Mouse (Mus musculus): Measurements from ENCODE around the gene Als2cl.

Gene Als2cl

DNA sequence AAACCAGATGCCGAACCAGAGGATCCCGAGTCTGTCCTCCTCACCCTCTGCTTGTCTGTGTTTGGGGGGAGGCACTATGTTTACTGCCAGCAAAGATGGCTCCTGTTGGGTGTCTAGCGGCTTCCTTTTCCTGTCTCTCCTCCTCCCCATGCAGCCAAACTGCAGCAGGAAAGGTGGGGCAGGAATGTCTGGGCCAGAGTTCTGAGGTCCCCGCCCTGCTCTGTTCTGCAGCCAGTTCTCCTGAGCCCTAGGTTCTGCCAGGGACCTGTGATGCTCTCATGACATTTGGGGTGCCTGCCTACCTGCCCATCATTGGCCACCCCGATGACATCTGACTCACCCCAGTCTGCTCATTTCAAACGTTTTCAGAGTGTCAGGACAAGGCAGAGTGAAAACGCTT, 2.3 kb downstream of the Als2cl start:
- peak in 1 of 2 experiments; percentile 44 for DNase-seq

GRCm38 (mm10) chr9:110887388-110888303, 8.0 kb downstream of the Als2cl start:
- no peak for DNase-seq

DNA sequence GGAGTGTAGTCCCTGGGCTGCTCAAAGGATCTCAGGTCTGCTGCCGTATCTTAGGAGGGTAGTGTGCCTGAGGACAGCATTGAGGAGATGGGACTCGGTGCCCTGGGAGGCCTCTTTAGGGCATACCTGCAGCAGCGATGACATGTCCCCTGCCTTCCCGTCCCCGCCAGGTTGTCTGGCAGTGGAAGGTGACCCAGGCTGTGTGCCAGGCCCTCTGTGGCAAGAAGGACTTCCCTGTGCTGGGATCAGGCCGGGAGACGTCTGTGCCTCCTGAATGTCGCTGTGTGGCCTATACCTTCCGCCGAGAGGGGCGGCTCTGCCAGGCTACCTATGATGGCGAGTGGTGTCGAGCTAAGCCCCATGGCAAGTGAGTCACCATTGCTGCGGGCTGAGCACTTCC, 9.3 kb downstream of the Als2cl start:
- no peak for DNase-seq

DNA sequence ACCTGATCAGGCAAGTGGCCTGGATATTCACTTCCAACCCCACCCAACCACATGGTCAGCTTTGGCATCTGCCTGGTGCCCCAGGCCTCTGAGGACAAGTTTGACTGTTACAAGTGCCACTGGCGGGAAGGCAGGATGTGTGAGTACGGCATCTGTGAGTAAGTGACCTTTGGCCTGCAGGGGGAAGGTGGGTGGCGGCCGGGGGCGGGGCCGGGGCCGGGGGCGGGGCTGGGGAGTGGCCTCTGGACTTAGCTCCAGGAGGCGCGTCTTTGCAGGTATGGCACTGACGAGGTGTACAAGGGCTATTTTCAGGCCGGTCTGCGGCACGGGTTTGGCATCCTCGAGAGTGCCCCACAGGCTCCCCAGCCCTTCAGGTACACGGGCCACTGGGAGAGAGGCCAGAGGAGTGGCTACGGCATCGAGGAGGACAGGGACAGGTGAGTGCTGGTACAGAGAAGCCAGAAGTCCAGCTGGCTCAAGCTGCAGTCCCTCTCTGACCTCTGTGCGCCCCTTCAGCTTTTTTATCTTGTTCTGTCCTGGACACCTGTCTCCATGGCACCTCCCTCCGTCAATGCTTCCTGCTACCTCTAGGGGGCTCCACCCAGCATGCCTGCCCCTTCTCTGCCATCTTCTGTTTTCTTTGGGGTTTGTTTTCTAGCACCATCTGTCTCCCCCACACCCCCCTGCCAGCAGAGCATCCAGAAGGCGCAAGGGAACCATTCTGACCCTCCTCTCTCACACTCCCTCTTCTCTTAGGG, 10.5 kb downstream of the Als2cl start:
- peak in 1 of 2 experiments; percentile 57 for DNase-seq

DNA sequence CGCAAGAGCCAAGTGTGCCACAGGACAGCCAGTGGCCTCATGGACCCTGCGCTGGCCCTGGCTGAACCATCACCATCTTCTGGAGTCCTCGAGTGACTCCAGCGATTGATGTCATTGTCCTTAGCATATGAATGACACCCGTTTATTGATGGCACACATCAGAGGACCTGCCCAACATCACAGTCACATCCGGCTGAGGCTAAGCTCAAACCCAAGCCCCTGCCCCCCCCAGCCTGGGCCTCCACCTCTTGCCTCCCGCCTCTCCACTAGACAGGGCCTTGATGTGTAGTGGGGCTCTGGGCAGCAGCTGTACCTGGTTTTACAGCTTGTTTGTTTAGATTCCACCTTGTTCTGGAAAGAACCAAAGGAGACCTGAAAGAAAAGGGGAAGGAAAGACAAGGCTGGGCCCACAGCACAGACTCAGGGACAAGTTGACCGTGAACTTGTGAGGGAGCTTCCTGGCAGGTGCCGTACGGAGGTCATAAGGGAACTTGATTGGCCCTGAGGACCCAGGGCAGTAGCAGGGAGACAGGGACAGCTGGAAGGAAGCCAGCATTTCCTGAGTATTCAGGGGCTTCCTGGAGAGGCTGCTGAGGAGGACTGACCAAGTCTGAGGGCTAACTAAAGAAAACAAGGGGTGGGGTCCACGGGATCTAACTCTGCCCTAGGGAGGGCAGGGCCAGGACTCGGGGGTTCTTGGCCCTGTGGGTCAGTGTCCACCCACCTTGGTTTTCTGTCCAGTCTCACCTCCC, 11.6 kb downstream of the Als2cl start:
- peak in 1 of 2 experiments; percentile 46 for DNase-seq

DNA sequence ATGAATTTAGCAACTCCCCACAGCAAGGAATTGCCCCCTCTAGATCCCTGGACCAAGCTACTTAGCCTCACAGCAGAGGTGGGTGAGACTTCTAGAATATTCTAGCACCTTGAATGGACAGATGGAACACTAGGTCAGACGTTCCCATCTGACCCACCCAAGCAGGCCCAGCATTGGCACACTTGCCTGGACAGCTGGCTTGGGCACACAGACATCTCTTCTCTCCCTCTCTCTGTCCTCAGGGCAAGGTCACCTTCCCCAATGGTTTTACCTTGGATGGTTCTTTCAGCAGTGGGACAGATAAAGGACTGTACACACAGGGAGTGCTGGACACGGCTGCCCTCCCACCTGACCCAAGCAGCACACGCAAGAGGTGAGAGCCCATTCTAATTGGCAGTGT, 12.9 kb downstream of the Als2cl start:
- DNase-seq = no peak

GRCm38 (mm10) chr9:110893429-110893828, 13.8 kb downstream of the Als2cl start:
- no peak for DNase-seq

GRCm38 (mm10) chr9:110895507-110895906, 15.8 kb downstream of the Als2cl start:
- DNase-seq = peak in 1 of 2 experiments; percentile 51

GRCm38 (mm10) chr9:110895994-110896393, 16.3 kb downstream of the Als2cl start:
- no peak for DNase-seq

- DNase-seq = peak in 1 of 2 experiments; percentile 57
Measured at GRCm38 (mm10) chr9:110896595-110896994, 16.9 kb downstream of the Als2cl start.

DNA sequence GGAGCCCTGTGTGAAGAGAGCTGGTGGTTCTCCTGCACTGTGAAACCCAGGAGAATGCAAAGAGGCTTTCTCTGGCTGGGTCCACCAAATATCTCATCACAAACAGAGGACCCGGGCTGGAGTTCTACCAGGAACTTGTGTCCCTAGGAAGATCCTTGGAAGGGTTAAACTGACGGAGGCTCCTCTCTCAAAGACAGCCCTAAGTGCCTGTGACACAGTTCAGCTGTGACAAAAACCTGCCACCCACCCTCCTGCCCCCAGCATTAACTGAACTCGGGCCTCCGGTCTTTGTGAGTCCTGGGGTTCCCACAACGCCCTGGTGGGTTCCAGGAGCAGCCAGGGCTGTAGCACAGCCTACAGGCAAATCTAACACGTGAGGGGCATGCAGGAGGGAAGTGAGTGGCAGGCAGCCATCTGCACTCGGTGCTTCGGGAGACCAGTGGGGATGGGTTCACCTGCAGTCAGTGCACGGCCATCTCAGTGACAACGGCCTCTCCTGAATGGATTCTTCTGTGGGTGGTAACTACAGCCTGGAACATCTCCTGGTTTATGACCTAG, 19.9 kb downstream of the Als2cl start:
- DNase-seq = no peak

DNA sequence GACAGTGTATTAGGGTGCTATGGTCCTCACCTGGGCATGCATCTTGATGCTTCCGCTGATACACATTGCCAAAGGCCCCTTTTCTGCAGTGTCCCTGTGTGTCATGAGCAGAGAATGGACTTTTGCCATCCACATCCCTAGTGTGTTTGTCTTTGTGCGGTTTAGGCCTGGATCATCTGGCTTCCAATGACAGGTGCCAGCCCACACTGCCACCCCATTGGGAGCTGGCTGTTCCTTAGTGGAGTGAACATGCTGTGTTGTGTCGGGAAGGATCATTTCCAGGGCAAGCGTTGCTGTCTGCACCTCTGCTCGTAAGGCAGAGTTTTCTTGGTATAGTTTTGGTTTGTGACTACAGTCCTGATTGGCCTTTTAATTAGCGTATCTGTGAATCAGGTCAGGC, 21.5 kb downstream of the Als2cl start:
- DNase-seq = no peak

DNA sequence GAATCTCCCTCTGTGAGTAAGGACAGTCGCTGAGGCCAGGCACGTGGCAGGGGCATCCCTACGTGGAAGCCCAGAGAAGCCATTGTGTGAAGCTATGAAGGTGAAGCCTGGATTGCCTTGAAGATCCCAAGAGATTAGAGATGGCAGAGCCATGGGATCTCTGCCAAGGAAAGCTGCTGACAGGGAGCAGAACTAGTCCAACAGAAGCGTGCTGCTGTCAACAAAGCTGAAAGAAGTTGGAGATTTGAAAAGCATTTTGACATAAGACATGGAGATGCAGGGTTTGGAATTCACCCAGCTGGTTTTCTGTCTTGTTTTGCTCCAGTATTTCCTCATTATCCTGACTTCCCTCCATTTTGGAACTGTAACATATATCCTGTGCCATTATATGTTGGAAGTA, 22.6 kb downstream of the Als2cl start:
- DNase-seq = no peak

DNA sequence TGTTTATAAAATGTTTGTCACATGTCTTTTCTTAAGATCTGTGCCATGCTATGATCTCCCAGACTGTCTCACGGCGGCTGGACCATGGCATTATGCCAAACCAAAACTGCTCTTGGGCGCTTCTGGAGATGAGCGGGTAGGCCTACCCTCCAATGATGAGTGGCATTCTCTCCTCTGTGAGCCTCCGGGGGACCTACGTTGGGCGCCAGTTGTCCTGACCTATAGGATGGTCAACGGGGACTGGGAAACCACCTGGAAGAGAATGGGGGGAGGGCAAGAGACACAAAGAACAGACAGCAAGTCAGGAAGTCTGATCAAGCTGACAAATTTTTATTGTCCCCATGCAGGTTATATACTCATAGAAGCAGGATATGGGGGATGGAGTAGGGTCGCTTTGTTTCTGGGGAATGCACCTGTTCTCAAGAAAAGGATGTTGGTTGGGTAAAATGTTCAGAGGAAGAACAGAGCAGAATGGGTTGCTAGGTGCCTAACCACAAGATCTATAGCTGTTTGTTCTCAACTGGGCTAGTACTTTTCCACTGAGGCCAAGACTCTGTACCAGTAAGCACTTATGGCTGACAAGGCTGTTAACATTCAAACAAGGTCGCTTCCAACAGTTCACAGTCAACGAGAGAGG, 27.6 kb downstream of the Als2cl start:
- DNase-seq = no peak

- no peak for DNase-seq
Measured at GRCm38 (mm10) chr9:110907838-110908630, 28.4 kb downstream of the Als2cl start.

DNA sequence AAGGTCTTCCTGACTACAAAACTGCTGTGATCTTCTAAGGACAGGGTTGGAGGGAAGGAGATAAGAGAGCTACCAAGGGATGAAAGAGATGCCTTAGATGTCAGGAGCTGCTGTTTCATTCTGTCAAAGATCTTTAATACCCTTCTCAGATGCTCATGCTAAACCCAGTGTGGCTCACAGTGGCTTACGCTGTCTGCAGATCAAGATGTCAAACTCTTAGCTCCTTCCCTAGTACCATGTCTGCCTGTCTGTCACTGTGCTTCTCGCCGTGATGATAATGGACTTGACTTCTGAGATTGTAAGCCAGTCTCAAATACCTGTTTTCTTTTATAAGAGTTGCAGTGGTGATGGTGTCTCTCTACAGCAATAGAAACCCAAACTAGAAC, 29.0 kb downstream of the Als2cl start:
- no peak for DNase-seq

- DNase-seq = no peak
Measured at GRCm38 (mm10) chr9:110909371-110909967, 29.8 kb downstream of the Als2cl start.

GRCm38 (mm10) chr9:110914631-110915236, 35.1 kb downstream of the Als2cl start:
- DNase-seq = no peak

- no peak for DNase-seq
Measured at GRCm38 (mm10) chr9:110915466-110915865, 35.8 kb downstream of the Als2cl start.

GRCm38 (mm10) chr9:110916786-110917185, 37.1 kb downstream of the Als2cl start, which contains the start of gene Fam240a:
Gene Fam240a (minus strand): TSS chr9:110916861.
- DNase-seq = no peak
